Mouse (Mus musculus): Measurements from ENCODE around the gene Fam135a. TPM values are rescaled to one million over a fixed set of nuclear protein-coding genes. Genes with fewer than 3 reads are reported as not detected.

The Fam135a gene
- polyA plus RNA-seq, 1 experiment = 28.5 TPM

Other genes with a start within 250 kb of the Fam135a start
- gene Smap1, start 178.0 kb downstream of the Fam135a start, polyA plus RNA-seq (2012; rRNA removed) = 57.6 and 61.1 TPM in 2 replicates
- 46.5 and 48.1 TPM in 2 replicates for gene Sdhaf4, start 94.7 kb downstream of the Fam135a start, polyA plus RNA-seq (2012; rRNA removed)
- gene Col9a1, start 77.3 kb upstream of the Fam135a start, polyA plus RNA-seq (2012; rRNA removed) = 0.01 and 0.03 TPM in 2 replicates